Mouse (Mus musculus) ES-E14 (cell line): ENCODE results near the gene Scn1b.

Experiments
- CHD2 ChIP-seq: IDR thresholded peaks from 2 replicates; pipeline ENCODE4 v1.6.1; 2014; ENCODE audit warnings: mild to moderate bottlenecking, low read depth, low read length, inconsistent platforms
- HCFC1 ChIP-seq: IDR thresholded peaks from 2 replicates; pipeline ENCODE4 v1.6.1; 2012; ENCODE audit warnings: low read length, inconsistent platforms, borderline replicate concordance; ENCODE audit not compliant: insufficient read depth
- MAFK ChIP-seq: IDR thresholded peaks from 2 replicates; pipeline ENCODE4 v1.6.1; 2014; ENCODE audit warnings: mild to moderate bottlenecking, low read depth, low read length, inconsistent platforms; ENCODE audit not compliant: insufficient read depth
- ZC3H11A ChIP-seq: IDR thresholded peaks from 2 replicates; pipeline ENCODE4 v1.6.1; 2012; ENCODE audit warnings: low read depth, mild to moderate bottlenecking, inconsistent platforms, low read length, borderline replicate concordance
- ZNF384 ChIP-seq: IDR thresholded peaks from 2 replicates; pipeline ENCODE4 v1.6.1; 2012; ENCODE audit warnings: low read depth, low read length, inconsistent platforms

GRCm38 (mm10) chr7:31098697-31099611 lies 27.8 kb downstream of the Scn1b start:
- TF ChIP-seq ZNF384 (no peak), MAFK (no peak), ZC3H11A (no peak), CHD2 (no peak), HCFC1 (no peak)
